ENCODE assay signal across 21 mouse cellular contexts in genomic region chr13:18852718-18853117, GRCm38 (mm10).
"Had no signal": no experiment of that assay in that cellular context is flagged by ENCODE, and none has a peak within 500 bp of the region (broad histone marks: within the 10 kb centered on the region; RNA-seq: fewer than 3 reads in every experiment).

No protein-coding gene starts in this region.

- H3K9me3 ChIP-seq: heart, embryonic 13.5 days; heart, embryonic 15.5 days; hindbrain, embryonic 13.5 days; hindbrain, embryonic 15.5 days; limb, embryonic 13.5 days; limb, embryonic 15.5 days; liver, embryonic 12.5 days had no signal

- H3K4me2 ChIP-seq: heart, embryonic 11.5 days; heart, embryonic 13.5 days; heart, embryonic 15.5 days; hindbrain, embryonic 13.5 days; hindbrain, embryonic 15.5 days; limb, embryonic 13.5 days; limb, embryonic 15.5 days; liver, embryonic 12.5 days had no signal

- H3K27me3 ChIP-seq: heart, embryonic 13.5 days; heart, embryonic 15.5 days; hindbrain, embryonic 13.5 days; hindbrain, embryonic 15.5 days; limb, embryonic 13.5 days; limb, embryonic 15.5 days; liver, embryonic 12.5 days had no signal

- H3K9ac ChIP-seq: forebrain, postnatal 0 days; heart, embryonic 13.5 days; heart, embryonic 15.5 days; hindbrain, embryonic 13.5 days; hindbrain, embryonic 15.5 days; limb, embryonic 13.5 days; limb, embryonic 15.5 days; liver, embryonic 12.5 days; liver, embryonic 14.5 days had no signal

- H3K27ac ChIP-seq: heart, adult 2 months; heart, embryonic 13.5 days; heart, embryonic 15.5 days; hindbrain, embryonic 13.5 days; hindbrain, embryonic 15.5 days; hindbrain, postnatal 0 days; kidney, postnatal 0 days; limb, embryonic 13.5 days; limb, embryonic 15.5 days; liver, embryonic 12.5 days; liver, embryonic 14.5 days had no signal

- H3K4me3 ChIP-seq: heart, adult 2 months; heart, embryonic 13.5 days; heart, embryonic 15.5 days; hindbrain, embryonic 13.5 days; hindbrain, embryonic 15.5 days; limb, embryonic 13.5 days; limb, embryonic 15.5 days; liver, embryonic 12.5 days had no signal

- ATAC-seq: forebrain, postnatal 0 days; hindbrain, postnatal 0 days; liver, embryonic 12.5 days had no signal

- DNase-seq: forebrain, postnatal 0 days; gastrocnemius, postnatal 14 days; gastrocnemius, postnatal 36 days; heart, adult 2 months; heart, postnatal 14 days; heart, postnatal 36 days; layer of hippocampus, adult 9-11 months; layer of hippocampus, postnatal 36 days; left cerebral cortex, postnatal 4 days; lung, adult 18-20 months had no signal

- H3K4me1 ChIP-seq: heart, embryonic 13.5 days; heart, embryonic 15.5 days; hindbrain, embryonic 15.5 days; limb, embryonic 13.5 days; limb, embryonic 15.5 days; liver, embryonic 12.5 days had no signal
